Mouse (Mus musculus) CD8-positive naive resting alpha-beta T cell, adult 2 months (primary cell): ENCODE results near the gene Zbtb44.
A peak's percentile ranks its signal among the peaks of the same experiment; 100 is the strongest.

Source experiments
- DNase-seq, 2 experiments: peaks; one replicate each; pipeline ENCODE4 v3.0.0; 2022; ENCODE audit warnings: low read depth in 2 of 2, low spot score in 2 of 2

Gene Zbtb44

GRCm38 (mm10) chr9:31058723-31059122 lies 28.3 kb downstream of the Zbtb44 start:
- no peak for DNase-seq

GRCm38 (mm10) chr9:31070706-31071105 lies 40.3 kb downstream of the Zbtb44 start:
- DNase-seq = no peak

- DNase-seq = no peak
Measured at GRCm38 (mm10) chr9:31072256-31072655, 41.8 kb downstream of the Zbtb44 start.

- no peak for DNase-seq
Measured at GRCm38 (mm10) chr9:31073797-31074196, 43.4 kb downstream of the Zbtb44 start.

GRCm38 (mm10) chr9:31074836-31075235 lies 44.4 kb downstream of the Zbtb44 start:
- DNase-seq = no peak

GRCm38 (mm10) chr9:31080726-31081125 lies 50.3 kb downstream of the Zbtb44 start:
- DNase-seq = no peak

GRCm38 (mm10) chr9:31082054-31082666 lies 51.7 kb downstream of the Zbtb44 start:
- DNase-seq = peak; percentile 50 to 61

GRCm38 (mm10) chr9:31082771-31083170 lies 52.3 kb downstream of the Zbtb44 start:
- no peak for DNase-seq

- DNase-seq = no peak
Measured at GRCm38 (mm10) chr9:31085556-31085955, 55.1 kb downstream of the Zbtb44 start.

- peak; percentile 37 to 51 for DNase-seq
Measured at GRCm38 (mm10) chr9:31086085-31086753, 55.8 kb downstream of the Zbtb44 start.

GRCm38 (mm10) chr9:31086754-31087145 lies 56.3 kb downstream of the Zbtb44 start:
- no peak for DNase-seq

- DNase-seq = no peak
Measured at GRCm38 (mm10) chr9:31087466-31087865, 57.0 kb downstream of the Zbtb44 start.

- DNase-seq = no peak
Measured at GRCm38 (mm10) chr9:31088116-31088515, 57.7 kb downstream of the Zbtb44 start.

GRCm38 (mm10) chr9:31088883-31089282 lies 58.4 kb downstream of the Zbtb44 start:
- no peak for DNase-seq

GRCm38 (mm10) chr9:31089541-31089940 lies 59.1 kb downstream of the Zbtb44 start:
- no peak for DNase-seq

GRCm38 (mm10) chr9:31090081-31091023 lies 59.9 kb downstream of the Zbtb44 start:
- DNase-seq = no peak

GRCm38 (mm10) chr9:31091162-31091581 lies 60.7 kb downstream of the Zbtb44 start:
- DNase-seq = no peak

GRCm38 (mm10) chr9:31092111-31092832 lies 61.8 kb downstream of the Zbtb44 start:
- no peak for DNase-seq

- DNase-seq = no peak
Measured at GRCm38 (mm10) chr9:31092833-31093195, 62.4 kb downstream of the Zbtb44 start.

- DNase-seq = no peak
Measured at GRCm38 (mm10) chr9:31097088-31098082, 66.9 kb downstream of the Zbtb44 start.
